Mouse (Mus musculus) MEL (cell line): ENCODE measurements around the gene Rxfp2. TPM values are rescaled to one million over a fixed set of nuclear protein-coding genes. Genes with fewer than 3 reads are reported as not detected.

Source experiments
- DNase-seq: peaks from one replicate; pipeline ENCODE4 v3.0.0; 2011; ENCODE audit warnings: low read depth, low spot score
- H3K27ac ChIP-seq: 2 replicates; pipeline ENCODE4 v1.5.1; 2012; ENCODE audit warnings: low read depth, mild to moderate bottlenecking, control low read depth, low read length, moderate library complexity; ENCODE audit not compliant: control insufficient read depth
- H3K27me3 ChIP-seq, 2 experiments: fragments of 150-350 bp in 1 of 2; sonication (generic) in 1 of 2; 2 replicates each; pipeline ENCODE4 v1.6.1; 2012; ENCODE audit warnings: low read length in 2 of 2, mild to moderate bottlenecking in 2 of 2, improper control_type of control experiment in 1 of 2, moderate library complexity in 1 of 2; ENCODE audit not compliant: insufficient read depth in 2 of 2, control insufficient read depth in 1 of 2
- H3K36me3 ChIP-seq, 2 experiments: 2 replicates each; pipeline ENCODE4 v1.6.1; 2012 to 2014; ENCODE audit warnings: low read length in 2 of 2, improper control_type of control experiment in 1 of 2, inconsistent platforms in 1 of 2, mild to moderate bottlenecking in 1 of 2; ENCODE audit not compliant: insufficient read depth in 2 of 2, control insufficient read depth in 1 of 2
- H3K4me1 ChIP-seq, 2 experiments: fragments of 150-350 bp in 1 of 2; sonication (generic) in 1 of 2; 2 replicates each; pipeline ENCODE4 v1.6.1; 2012; ENCODE audit warnings: low read length in 2 of 2, improper control_type of control experiment in 1 of 2, mild to moderate bottlenecking in 1 of 2; ENCODE audit not compliant: insufficient read depth in 2 of 2, control insufficient read depth in 1 of 2
- H3K4me3 ChIP-seq, 2 experiments: fragments of 150-350 bp in 1 of 2; sonication (generic) in 1 of 2; 2 replicates each; pipeline ENCODE4 v1.5.1; 2012; ENCODE audit warnings: low read depth in 2 of 2, low read length in 2 of 2, mild to moderate bottlenecking in 2 of 2, moderate library complexity in 2 of 2, control low read depth in 1 of 2, improper control_type of control experiment in 1 of 2; ENCODE audit not compliant: control insufficient read depth in 1 of 2, insufficient read depth in 1 of 2
- H3K79me2 ChIP-seq: 2 replicates; pipeline ENCODE4 v1.6.1; 2012; ENCODE audit warnings: mild to moderate bottlenecking, low read length, moderate library complexity; ENCODE audit not compliant: control insufficient read depth, poor library complexity, insufficient read depth
- H3K9ac ChIP-seq: 2 replicates; pipeline ENCODE4 v1.6.1; 2012; ENCODE audit warnings: low read depth, mild to moderate bottlenecking, control low read depth, low read length, moderate library complexity; ENCODE audit not compliant: control insufficient read depth, poor library complexity, severe bottlenecking
- H3K9me3 ChIP-seq: fragments of 150-350 bp; sonication (generic); replicated peaks from 2 replicates; pipeline ENCODE4 v1.6.1; 2012; ENCODE audit warnings: mild to moderate bottlenecking, low read length, improper control_type of control experiment, moderate library complexity; ENCODE audit not compliant: insufficient read depth
- CHD1 ChIP-seq: IDR thresholded peaks from 2 replicates; pipeline ENCODE4 v1.6.1; 2012; ENCODE audit warnings: low read depth, mild to moderate bottlenecking, inconsistent platforms, low read length, improper control_type of control experiment
- CHD2 ChIP-seq: IDR thresholded peaks from 2 replicates; pipeline ENCODE4 v1.6.1; 2011; ENCODE audit warnings: low read length, improper control_type of control experiment
- CTCF ChIP-seq, 3 experiments: IDR thresholded peaks in 2 of 3; conservative IDR thresholded peaks in 1 of 3; 2 replicates each; pipeline ENCODE4 v1.5.1; 2011 to 2012; ENCODE audit warnings: low read length in 3 of 3, low read depth in 2 of 3, mild to moderate bottlenecking in 2 of 3, improper control_type of control experiment in 1 of 3, inconsistent platforms in 1 of 3, mixed read lengths in 1 of 3, moderate library complexity in 1 of 3; ENCODE audit not compliant: control insufficient read depth in 1 of 3, insufficient read depth in 1 of 3, poor library complexity in 1 of 3, severe bottlenecking in 1 of 3
- EP300 ChIP-seq, 2 experiments: IDR thresholded peaks; 2 replicates each; pipeline ENCODE4 v1.6.1; 2011; ENCODE audit warnings: improper control_type of control experiment in 2 of 2, low read length in 2 of 2, low read depth in 1 of 2, mild to moderate bottlenecking in 1 of 2
- ETS1 ChIP-seq: IDR thresholded peaks from 2 replicates; pipeline ENCODE4 v1.6.1; 2012; ENCODE audit warnings: low read depth, mild to moderate bottlenecking, inconsistent platforms, low read length, improper control_type of control experiment, moderate library complexity
- GABPA ChIP-seq: IDR thresholded peaks from 2 replicates; pipeline ENCODE4 v1.6.1; 2012; ENCODE audit warnings: low read depth, mild to moderate bottlenecking, inconsistent platforms, low read length, improper control_type of control experiment, moderate library complexity
- GATA1 ChIP-seq: IDR thresholded peaks from 2 replicates; pipeline ENCODE4 v1.6.1; 2011; ENCODE audit warnings: low read depth, low read length, improper control_type of control experiment
- HCFC1 ChIP-seq: IDR thresholded peaks from 2 replicates; pipeline ENCODE4 v1.6.1; 2012; ENCODE audit warnings: low read depth, mild to moderate bottlenecking, inconsistent platforms, low read length, improper control_type of control experiment, moderate library complexity
- JUND ChIP-seq: IDR thresholded peaks from 2 replicates; pipeline ENCODE4 v1.6.1; 2011; ENCODE audit warnings: low read depth, mild to moderate bottlenecking, improper control_type of control experiment, low read length
- MAFK ChIP-seq: IDR thresholded peaks from 2 replicates; pipeline ENCODE4 v1.6.1; 2011; ENCODE audit warnings: low read depth, mild to moderate bottlenecking, low read length, improper control_type of control experiment, borderline replicate concordance
- MAZ ChIP-seq: IDR thresholded peaks from 2 replicates; pipeline ENCODE4 v1.6.1; 2012; ENCODE audit warnings: low read depth, mild to moderate bottlenecking, inconsistent platforms, low read length, improper control_type of control experiment
- MEF2A ChIP-seq: IDR thresholded peaks from 2 replicates; pipeline ENCODE4 v1.6.1; 2014; ENCODE audit warnings: low read depth, mild to moderate bottlenecking, inconsistent platforms, low read length, improper control_type of control experiment; ENCODE audit not compliant: poor library complexity, insufficient replicate concordance, severe bottlenecking; ENCODE audit errors: extremely low read depth
- MXI1 ChIP-seq: IDR thresholded peaks from 2 replicates; pipeline ENCODE4 v1.6.1; 2011; ENCODE audit warnings: mild to moderate bottlenecking, low read depth, low read length, improper control_type of control experiment
- MYB ChIP-seq: IDR thresholded peaks from 2 replicates; pipeline ENCODE4 v1.6.1; 2011; ENCODE audit warnings: mild to moderate bottlenecking, low read depth, low read length, improper control_type of control experiment
- NELFE ChIP-seq: IDR thresholded peaks from 2 replicates; pipeline ENCODE4 v1.6.1; 2011; ENCODE audit warnings: low read depth, low read length, improper control_type of control experiment
- POLR2A ChIP-seq, 2 experiments: IDR thresholded peaks; 2 replicates each; pipeline ENCODE4 v1.6.1; 2011 to 2012; ENCODE audit warnings: low read length in 2 of 2, mild to moderate bottlenecking in 2 of 2, control low read depth in 1 of 2, improper control_type of control experiment in 1 of 2, low read depth in 1 of 2, moderate library complexity in 1 of 2; ENCODE audit not compliant: control insufficient read depth in 1 of 2, insufficient read depth in 1 of 2, poor library complexity in 1 of 2
- RAD21 ChIP-seq: IDR thresholded peaks from 2 replicates; pipeline ENCODE4 v1.6.1; 2011; ENCODE audit warnings: mild to moderate bottlenecking, low read depth, low read length, improper control_type of control experiment
- SIN3A ChIP-seq: IDR thresholded peaks from 2 replicates; pipeline ENCODE4 v1.6.1; 2012; ENCODE audit warnings: low read length, improper control_type of control experiment, inconsistent platforms
- SMC3 ChIP-seq: IDR thresholded peaks from 2 replicates; pipeline ENCODE4 v1.6.1; 2011; ENCODE audit warnings: low read depth, low read length, improper control_type of control experiment
- TAL1 ChIP-seq: IDR thresholded peaks from 2 replicates; pipeline ENCODE4 v1.6.1; 2012; ENCODE audit warnings: mild to moderate bottlenecking, inconsistent platforms, low read length, moderate library complexity, mixed read lengths
- TBP ChIP-seq: IDR thresholded peaks from 2 replicates; pipeline ENCODE4 v1.8.0; 2011; ENCODE audit warnings: low read depth, low read length, improper control_type of control experiment
- TCF12 ChIP-seq: IDR thresholded peaks from 2 replicates; pipeline ENCODE4 v1.6.1; 2014; ENCODE audit warnings: low read depth, mild to moderate bottlenecking, inconsistent platforms, low read length, improper control_type of control experiment, moderate library complexity
- UBTF ChIP-seq: IDR thresholded peaks from 2 replicates; pipeline ENCODE4 v1.6.1; 2012; ENCODE audit warnings: low read depth, mild to moderate bottlenecking, inconsistent platforms, low read length, improper control_type of control experiment, moderate library complexity, borderline replicate concordance; ENCODE audit not compliant: insufficient read depth
- USF2 ChIP-seq, 2 experiments: IDR thresholded peaks; 2 replicates each; pipeline ENCODE4 v1.6.1; 2011 to 2012; ENCODE audit warnings: improper control_type of control experiment in 2 of 2, low read length in 2 of 2, borderline replicate concordance in 1 of 2, inconsistent platforms in 1 of 2, low read depth in 1 of 2, mild to moderate bottlenecking in 1 of 2; ENCODE audit not compliant: insufficient read depth in 1 of 2
- ZC3H11A ChIP-seq: IDR thresholded peaks from 2 replicates; pipeline ENCODE4 v1.6.1; 2012; ENCODE audit warnings: low read depth, mild to moderate bottlenecking, inconsistent platforms, low read length, improper control_type of control experiment
- ZMIZ1 ChIP-seq: IDR thresholded peaks from 2 replicates; pipeline ENCODE4 v1.6.1; 2012; ENCODE audit warnings: low read depth, mild to moderate bottlenecking, inconsistent platforms, low read length, improper control_type of control experiment, moderate library complexity
- polyA plus RNA-seq, 2 experiments: library from polyadenylated mRNA; stranded (reverse) in 1 of 2; unstranded in 1 of 2; fragments of >175 nt in 1 of 2; fragments of >200 nt in 1 of 2; gene quantifications; 2 replicates each; pipeline versions ENCODE4 v1.2.1 to v1.2.4; 2012; ENCODE audit warnings: low replicate concordance in 2 of 2, low read depth in 1 of 2; ENCODE audit not compliant: insufficient read length in 2 of 2, insufficient read depth in 1 of 2, missing spikeins in 1 of 2
- total RNA-seq: library from RNA; depleted of rRNA; stranded (reverse); fragments of 300-350 nt; gene quantifications from 2 replicates; pipeline ENCODE4 v1.2.3, GENCODE M21; 2012

Rxfp2 gene
- total and polyA plus RNA-seq, 3 experiments = not detected

DNA sequence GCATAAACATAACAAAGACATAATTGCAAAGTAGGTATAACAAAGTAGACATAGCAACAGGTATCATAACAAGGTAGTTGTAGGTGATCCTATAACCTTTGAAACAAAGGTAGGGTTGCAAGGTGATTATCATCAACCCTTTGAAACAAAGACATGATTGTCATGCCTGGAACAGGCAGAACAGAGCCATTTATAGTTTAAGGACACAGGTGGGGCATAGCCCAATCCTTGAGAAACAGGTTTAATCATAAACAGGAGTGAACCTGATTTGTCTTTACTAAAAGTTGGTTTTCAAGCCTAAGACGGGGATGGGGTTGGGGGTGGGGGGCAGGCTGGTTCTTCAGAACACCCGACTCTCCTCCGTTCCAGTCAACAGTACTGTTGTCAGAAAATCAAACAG is 13.2 kb downstream of the Rxfp2 start:
- no peaks in the 10 kb centered on the region; a peak in 1 of 4 replicates for H3K27me3 ChIP-seq
- TF ChIP-seq HCFC1 = no peak
- no peak for TF ChIP-seq UBTF
- no peak for TF ChIP-seq TBP
- TF ChIP-seq JUND = no peak
- TF ChIP-seq MYB = no peak
- TF ChIP-seq EP300 (IDR thresholded peaks at IDR 0.05; ENCODE audit: low read depth in 1 of 2, low read length in 2 of 2) = no peak
- TF ChIP-seq MAZ = no peak
- TF ChIP-seq MAFK = no peak
- no peaks in the 10 kb centered on the region for H3K79me2 ChIP-seq
- H3K9ac ChIP-seq = no peak overlapping the region
- no peaks in the 10 kb centered on the region for H3K9me3 ChIP-seq
- H3K4me3 ChIP-seq = no peak overlapping the region
- H3K27ac ChIP-seq = no peak overlapping the region
- no peak for DNase-seq
- no peaks in the 10 kb centered on the region for H3K4me1 ChIP-seq
- H3K36me3 ChIP-seq = no peaks in the 10 kb centered on the region

DNA sequence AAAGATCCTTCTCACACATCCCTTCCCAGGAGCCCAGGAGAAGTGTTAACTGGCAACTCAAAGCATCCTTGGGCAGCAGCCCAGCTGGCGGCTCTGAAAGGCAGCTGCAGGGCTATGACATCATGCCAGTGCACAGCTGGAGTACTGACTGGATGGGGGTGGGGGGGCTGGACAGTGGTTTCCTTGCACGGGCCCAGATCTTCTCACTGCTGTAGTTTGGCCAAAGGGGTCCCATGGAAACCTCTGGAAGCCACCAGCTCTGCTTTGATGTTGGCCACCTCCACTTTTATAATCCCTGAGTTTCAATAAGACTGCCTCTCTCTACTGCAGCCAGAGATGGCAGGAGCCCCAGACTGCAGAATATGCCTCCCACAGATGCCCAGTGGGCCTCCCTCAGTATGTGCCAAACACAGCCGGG is 13.6 kb downstream of the Rxfp2 start:
- no peaks in the 10 kb centered on the region for H3K36me3 ChIP-seq
- no peak overlapping the region for H3K4me3 ChIP-seq
- no peaks in the 10 kb centered on the region for H3K9me3 ChIP-seq
- H3K9ac ChIP-seq = no peak overlapping the region
- no peak for DNase-seq
- no peaks in the 10 kb centered on the region for H3K4me1 ChIP-seq
- no peak overlapping the region for H3K27ac ChIP-seq
- TF ChIP-seq NELFE (no peak), CHD1 (no peak), TBP (no peak), USF2 (IDR thresholded peaks at IDR 0.05; ENCODE audit: borderline replicate concordance in 1 of 2, insufficient read depth in 1 of 2, low read depth in 1 of 2, low read length in 2 of 2) (no peak)
- H3K27me3 ChIP-seq = no peaks in the 10 kb centered on the region; a peak in 1 of 4 replicates
- H3K79me2 ChIP-seq = no peaks in the 10 kb centered on the region

DNA sequence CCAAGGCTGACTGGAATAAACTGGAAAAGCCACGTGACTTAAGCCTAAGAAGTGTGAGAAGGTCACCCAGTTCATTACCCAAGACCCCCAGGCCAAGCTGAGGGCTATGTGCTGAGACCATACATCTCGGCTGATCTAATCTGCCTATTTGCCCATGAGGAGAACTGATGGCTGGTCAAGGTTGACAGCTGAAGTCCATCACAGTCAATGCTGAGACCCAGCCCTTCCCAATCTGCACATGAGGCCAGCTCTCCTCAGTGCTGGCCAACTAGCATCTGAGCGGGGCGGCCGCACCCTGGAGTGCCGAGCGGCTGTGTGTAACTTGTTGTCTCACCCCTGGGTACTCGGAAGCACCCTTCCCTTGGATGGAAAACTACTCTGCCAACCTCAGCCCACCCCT is 17.8 kb downstream of the Rxfp2 start:
- Histone ChIP-seq H3K4me1 (no peaks in the 10 kb centered on the region), H3K4me3 (no peak overlapping the region), H3K36me3 (no peaks in the 10 kb centered on the region), H3K27ac (no peak overlapping the region), H3K27me3 (no peaks in the 10 kb centered on the region; a peak in 1 of 4 replicates), H3K9ac (no peak overlapping the region), H3K79me2 (no peaks in the 10 kb centered on the region), H3K9me3 (no peaks in the 10 kb centered on the region)
- no peak for DNase-seq
- TF ChIP-seq MEF2A (no peak), ZC3H11A (no peak), GABPA (no peak), CTCF (IDR thresholded peaks at IDR 0.05 in 2 of 3, conservative IDR thresholded peaks at IDR 0.05 in 1 of 3; ENCODE audit: control insufficient read depth in 1 of 3, insufficient read depth in 1 of 3, low read depth in 2 of 3, low read length in 3 of 3, poor library complexity in 1 of 3, severe bottlenecking in 1 of 3) (no peak), HCFC1 (no peak), USF2 (IDR thresholded peaks at IDR 0.05; ENCODE audit: borderline replicate concordance in 1 of 2, insufficient read depth in 1 of 2, low read depth in 1 of 2, low read length in 2 of 2) (no peak), CHD1 (no peak), NELFE (no peak), CHD2 (no peak), MAZ (no peak), SIN3A (no peak), RAD21 (no peak), SMC3 (no peak), ZMIZ1 (no peak), POLR2A (IDR thresholded peaks at IDR 0.05; ENCODE audit: control insufficient read depth in 1 of 2, insufficient read depth in 1 of 2, low read depth in 1 of 2, low read length in 2 of 2, poor library complexity in 1 of 2) (no peak), GATA1 (no peak), TCF12 (no peak), TAL1 (no peak), ETS1 (no peak), MXI1 (no peak)
